Mouse (Mus musculus): ENCODE data around the gene Yap1. TPM values are rescaled to one million over a fixed set of nuclear protein-coding genes. Genes with fewer than 3 reads are reported as not detected.

The Yap1 gene
- polyA plus RNA-seq, 1 experiment = 10.1 TPM

- H3K36me3 ChIP-seq (ENCODE audit: control insufficient read depth, insufficient read depth, low read length) = no peaks in the 10 kb centered on the region
- TF ChIP-seq CTCF (IDR thresholded peaks at IDR 0.05; ENCODE audit: extremely low read depth, insufficient read depth, insufficient read length, insufficient replicate concordance) = no peak
- no peak for TF ChIP-seq POLR2A (IDR thresholded peaks at IDR 0.05; ENCODE audit: low read depth, low read length)
- no peak overlapping the region for H3K27ac ChIP-seq (ENCODE audit: insufficient read depth, low read length)
- H3K27me3 ChIP-seq (ENCODE audit: control insufficient read depth, insufficient read depth, low read length) = no peaks in the 10 kb centered on the region
- WGBS = 82% methylated on average over 21 of the region's 21 CpGs
- H3K4me3 ChIP-seq (ENCODE audit: extremely low read depth, insufficient read depth, insufficient read length) = no peak overlapping the region
- no peaks in the 10 kb centered on the region for H3K4me1 ChIP-seq (ENCODE audit: control insufficient read depth, insufficient read depth, insufficient read length)
- no peak for DNase-seq (ENCODE audit: low read depth in 1 of 2, low spot score in 2 of 2)
Observed at GRCm38 (mm10) chr9:7961366-7962160, 42.8 kb downstream of the Yap1 start.

GRCm38 (mm10) chr9:7960382-7960781 is 44.0 kb downstream of the Yap1 start:
- H3K36me3 ChIP-seq (ENCODE audit: control insufficient read depth, insufficient read depth, low read length) = no peaks in the 10 kb centered on the region
- no peak for DNase-seq (ENCODE audit: low read depth in 1 of 2, low spot score in 2 of 2)
- H3K4me1 ChIP-seq (ENCODE audit: control insufficient read depth, insufficient read depth, insufficient read length) = no peaks in the 10 kb centered on the region
- WGBS = 84% methylated on average over 9 of the region's 9 CpGs
- no peak for TF ChIP-seq POLR2A (IDR thresholded peaks at IDR 0.05; ENCODE audit: low read depth, low read length)
- no peak for TF ChIP-seq CTCF (IDR thresholded peaks at IDR 0.05; ENCODE audit: extremely low read depth, insufficient read depth, insufficient read length, insufficient replicate concordance)
- H3K27ac ChIP-seq (ENCODE audit: insufficient read depth, low read length) = no peak overlapping the region
- no peaks in the 10 kb centered on the region for H3K27me3 ChIP-seq (ENCODE audit: control insufficient read depth, insufficient read depth, low read length)
- H3K4me3 ChIP-seq (ENCODE audit: extremely low read depth, insufficient read depth, insufficient read length) = no peak overlapping the region

GRCm38 (mm10) chr9:7959301-7959700 is 45.1 kb downstream of the Yap1 start:
- no peak overlapping the region for H3K4me3 ChIP-seq (ENCODE audit: extremely low read depth, insufficient read depth, insufficient read length)
- no peaks in the 10 kb centered on the region for H3K4me1 ChIP-seq (ENCODE audit: control insufficient read depth, insufficient read depth, insufficient read length)
- no peak for TF ChIP-seq POLR2A (IDR thresholded peaks at IDR 0.05; ENCODE audit: low read depth, low read length)
- no peak for TF ChIP-seq CTCF (IDR thresholded peaks at IDR 0.05; ENCODE audit: extremely low read depth, insufficient read depth, insufficient read length, insufficient replicate concordance)
- 92% methylated on average over 2 of the region's 2 CpGs for WGBS
- H3K27me3 ChIP-seq (ENCODE audit: control insufficient read depth, insufficient read depth, low read length) = no peaks in the 10 kb centered on the region
- H3K36me3 ChIP-seq (ENCODE audit: control insufficient read depth, insufficient read depth, low read length) = no peaks in the 10 kb centered on the region
- DNase-seq (ENCODE audit: low read depth in 1 of 2, low spot score in 2 of 2) = no peak
- H3K27ac ChIP-seq (ENCODE audit: insufficient read depth, low read length) = no peak overlapping the region

GRCm38 (mm10) chr9:7958025-7958593 is 46.3 kb downstream of the Yap1 start:
- 85% methylated on average over 6 of the region's 7 CpGs for WGBS
- Histone ChIP-seq H3K4me3 (ENCODE audit: extremely low read depth, insufficient read depth, insufficient read length) (no peak overlapping the region), H3K36me3 (ENCODE audit: control insufficient read depth, insufficient read depth, low read length) (no peaks in the 10 kb centered on the region), H3K4me1 (ENCODE audit: control insufficient read depth, insufficient read depth, insufficient read length) (no peaks in the 10 kb centered on the region), H3K27me3 (ENCODE audit: control insufficient read depth, insufficient read depth, low read length) (no peaks in the 10 kb centered on the region), H3K27ac (ENCODE audit: insufficient read depth, low read length) (no peak overlapping the region)
- DNase-seq (ENCODE audit: low read depth in 1 of 2, low spot score in 2 of 2) = no peak
- TF ChIP-seq CTCF (IDR thresholded peaks at IDR 0.05; ENCODE audit: extremely low read depth, insufficient read depth, insufficient read length, insufficient replicate concordance) (no peak), POLR2A (IDR thresholded peaks at IDR 0.05; ENCODE audit: low read depth, low read length) (no peak)

GRCm38 (mm10) chr9:7957407-7957806 is 47.0 kb downstream of the Yap1 start:
- no peaks in the 10 kb centered on the region for H3K4me1 ChIP-seq (ENCODE audit: control insufficient read depth, insufficient read depth, insufficient read length)
- no peak for DNase-seq (ENCODE audit: low read depth in 1 of 2, low spot score in 2 of 2)
- H3K27me3 ChIP-seq (ENCODE audit: control insufficient read depth, insufficient read depth, low read length) = no peaks in the 10 kb centered on the region
- no peaks in the 10 kb centered on the region for H3K36me3 ChIP-seq (ENCODE audit: control insufficient read depth, insufficient read depth, low read length)
- WGBS = 89% methylated on average over 2 of the region's 2 CpGs
- H3K4me3 ChIP-seq (ENCODE audit: extremely low read depth, insufficient read depth, insufficient read length) = no peak overlapping the region
- no peak for TF ChIP-seq POLR2A (IDR thresholded peaks at IDR 0.05; ENCODE audit: low read depth, low read length)
- no peak for TF ChIP-seq CTCF (IDR thresholded peaks at IDR 0.05; ENCODE audit: extremely low read depth, insufficient read depth, insufficient read length, insufficient replicate concordance)
- H3K27ac ChIP-seq (ENCODE audit: insufficient read depth, low read length) = no peak overlapping the region

- Histone ChIP-seq H3K4me3 (ENCODE audit: extremely low read depth, insufficient read depth, insufficient read length) (no peak overlapping the region), H3K4me1 (ENCODE audit: control insufficient read depth, insufficient read depth, insufficient read length) (no peaks in the 10 kb centered on the region), H3K36me3 (ENCODE audit: control insufficient read depth, insufficient read depth, low read length) (no peaks in the 10 kb centered on the region), H3K27me3 (ENCODE audit: control insufficient read depth, insufficient read depth, low read length) (no peaks in the 10 kb centered on the region), H3K27ac (ENCODE audit: insufficient read depth, low read length) (no peak overlapping the region)
- no peak for DNase-seq (ENCODE audit: low read depth in 1 of 2, low spot score in 2 of 2)
- TF ChIP-seq CTCF (IDR thresholded peaks at IDR 0.05; ENCODE audit: extremely low read depth, insufficient read depth, insufficient read length, insufficient replicate concordance) = no peak
- no peak for TF ChIP-seq POLR2A (IDR thresholded peaks at IDR 0.05; ENCODE audit: low read depth, low read length)
- 93% methylated on average over 8 of the region's 8 CpGs for WGBS
Observed at GRCm38 (mm10) chr9:7956400-7956799, 48.0 kb downstream of the Yap1 start.

GRCm38 (mm10) chr9:7952886-7953285 is 51.5 kb downstream of the Yap1 start:
- 77% methylated on average over 5 of the region's 5 CpGs for WGBS
- H3K36me3 ChIP-seq (ENCODE audit: control insufficient read depth, insufficient read depth, low read length) = no peaks in the 10 kb centered on the region
- DNase-seq (ENCODE audit: low read depth in 1 of 2, low spot score in 2 of 2) = no peak

More at GRCm38 (mm10) chr9:7952886-7953285, 51.5 kb downstream of the Yap1 start:
- no peak overlapping the region for H3K27ac ChIP-seq (ENCODE audit: insufficient read depth, low read length)
- H3K27me3 ChIP-seq (ENCODE audit: control insufficient read depth, insufficient read depth, low read length) = no peaks in the 10 kb centered on the region
- no peaks in the 10 kb centered on the region for H3K4me1 ChIP-seq (ENCODE audit: control insufficient read depth, insufficient read depth, insufficient read length)
- TF ChIP-seq CTCF (IDR thresholded peaks at IDR 0.05; ENCODE audit: extremely low read depth, insufficient read depth, insufficient read length, insufficient replicate concordance) = no peak
- no peak for TF ChIP-seq POLR2A (IDR thresholded peaks at IDR 0.05; ENCODE audit: low read depth, low read length)
- H3K4me3 ChIP-seq (ENCODE audit: extremely low read depth, insufficient read depth, insufficient read length) = no peak overlapping the region
